Mouse (Mus musculus): ENCODE measurements around the gene Sap30bp. TPM values are rescaled to one million over a fixed set of nuclear protein-coding genes. Genes with fewer than 3 reads are reported as not detected.

The Sap30bp gene
- polyA plus RNA-seq (2017; shearing (Covaris generic)): 48.9 TPM

GRCm38 (mm10) chr11:115933108-115933746 is at the start of gene Sap30bp, which contains the start of gene Recql5:
Gene Sap30bp, plus strand, starts transcription at chr11:115933282.
Gene Recql5, minus strand, starts transcription at chr11:115933477.

GRCm38 (mm10) chr11:115899486-115900266 is 33.4 kb upstream of the Sap30bp start, which contains the start of gene Smim5:
Gene Smim5, plus strand, starts transcription at chr11:115899966.

GRCm38 (mm10) chr11:115911632-115912376 is 21.3 kb upstream of the Sap30bp start, which contains the start of gene Smim6:
Gene Smim6, plus strand, starts transcription at chr11:115912017.

DNA sequence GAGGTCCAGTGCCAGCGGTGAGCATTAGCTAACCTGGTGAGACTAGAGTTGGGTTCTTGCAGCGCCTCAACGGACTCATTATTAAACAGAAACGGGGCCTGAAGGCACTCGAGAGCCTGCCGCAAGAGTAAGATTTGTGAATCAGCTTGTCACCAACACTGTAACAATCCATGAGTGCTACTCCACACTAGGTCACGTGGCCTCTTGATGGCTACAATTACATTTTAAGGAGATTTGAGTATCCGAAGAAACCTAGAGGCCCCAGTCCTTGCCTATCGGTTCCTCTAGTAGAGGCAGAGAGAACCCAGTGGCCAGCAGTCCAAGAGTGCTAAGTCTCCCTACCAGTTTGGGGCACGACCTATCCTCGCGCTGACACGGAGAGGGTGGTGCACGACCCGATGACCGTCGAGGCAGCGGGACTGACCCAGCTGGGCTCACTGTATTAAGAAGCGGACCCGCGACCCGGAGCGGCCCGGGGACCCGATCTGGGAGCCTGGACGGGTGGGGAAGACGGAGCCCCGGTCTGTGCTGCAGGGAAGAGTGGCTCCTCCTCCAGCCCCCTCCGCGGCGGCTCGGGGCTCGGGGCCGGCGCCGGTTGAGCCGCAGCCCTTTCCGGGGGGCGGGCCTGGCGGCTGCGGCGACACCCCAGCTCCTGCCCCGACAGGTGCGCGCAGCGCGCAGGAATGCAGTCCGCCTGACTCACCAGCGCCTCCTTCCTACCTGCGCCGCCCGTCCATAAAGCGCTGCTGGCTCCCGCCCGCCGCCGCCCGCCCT is 41.4 kb downstream of the Sap30bp start, which contains the start of gene Itgb4:
TSS of gene Itgb4 (plus strand) at position 401 of the 774 bp plus-strand sequence.

GRCm38 (mm10) chr11:116012262-116012947 is 79.3 kb downstream of the Sap30bp start, which contains the start of gene Galk1:
Gene Galk1, minus strand, starts transcription at chr11:116012719.

Other genes starting within 250 kb of the Sap30bp start
- 10.7 TPM for gene Grb2, start 224.7 kb upstream of the Sap30bp start, polyA plus RNA-seq (2017; shearing (Covaris generic))
- gene Tmem94, start 167.8 kb upstream of the Sap30bp start, polyA plus RNA-seq (2017; shearing (Covaris generic)): 35.9 TPM
- gene Caskin2, start 119.6 kb upstream of the Sap30bp start, polyA plus RNA-seq (2017; shearing (Covaris generic)): 2.9 TPM
- 13.0 TPM for gene Tsen54, start 118.6 kb upstream of the Sap30bp start, polyA plus RNA-seq (2017; shearing (Covaris generic))
- 35.4 TPM for gene Llgl2, start 109.2 kb upstream of the Sap30bp start, polyA plus RNA-seq (2017; shearing (Covaris generic))
- gene Myo15b, start 74.9 kb upstream of the Sap30bp start, polyA plus RNA-seq (2017; shearing (Covaris generic)): 0.24 TPM
- gene Smim5, start 33.3 kb upstream of the Sap30bp start, polyA plus RNA-seq (2017; shearing (Covaris generic)): 0.38 TPM
- 0.86 TPM for gene Smim6, start 21.3 kb upstream of the Sap30bp start, polyA plus RNA-seq (2017; shearing (Covaris generic))
- gene Recql5, start 195 bp downstream of the Sap30bp start, polyA plus RNA-seq (2017; shearing (Covaris generic)): 23.0 TPM
- gene Itgb4, start 41.4 kb downstream of the Sap30bp start, polyA plus RNA-seq (2017; shearing (Covaris generic)): 0.07 TPM
- gene Galk1, start 79.4 kb downstream of the Sap30bp start, polyA plus RNA-seq (2017; shearing (Covaris generic)): 40.7 TPM
- 1,313 TPM for gene H3f3b, start 94.7 kb downstream of the Sap30bp start, polyA plus RNA-seq (2017; shearing (Covaris generic))
- gene Unk, start 97.0 kb downstream of the Sap30bp start, polyA plus RNA-seq (2017; shearing (Covaris generic)): 41.0 TPM
- gene Unc13d, start 144.7 kb downstream of the Sap30bp start, polyA plus RNA-seq (2017; shearing (Covaris generic)): 186 TPM
- 227 TPM for gene Wbp2, start 153.7 kb downstream of the Sap30bp start, polyA plus RNA-seq (2017; shearing (Covaris generic))
- gene Trim47, start 193.9 kb downstream of the Sap30bp start, polyA plus RNA-seq (2017; shearing (Covaris generic)): not detected
- gene Trim65, start 197.8 kb downstream of the Sap30bp start, polyA plus RNA-seq (2017; shearing (Covaris generic)): 7.7 TPM
- 54.6 TPM for gene Mrpl38, start 205.6 kb downstream of the Sap30bp start, polyA plus RNA-seq (2017; shearing (Covaris generic))
- gene Fbf1, start 234.9 kb downstream of the Sap30bp start, polyA plus RNA-seq (2017; shearing (Covaris generic)): 5.6 TPM